Mouse (Mus musculus) Patski (cell line): Measurements from ENCODE around the gene Srgap1. TPM values are rescaled to one million over a fixed set of nuclear protein-coding genes. Genes with fewer than 3 reads are reported as not detected.

ENCODE experiments used
- ATAC-seq: fragments of 100-300 bp; one replicate; pipeline ENCODE4 v1.8.0; 2021
- CTCF ChIA-PET: fragments of 350-600 bp; sonication (Branson Sonifier 250); formaldehyde crosslinking; loops from one replicate; lab custom pipeline; 2022; ENCODE audit warnings: inconsistent platforms; lab: Charles Lee
- POLR2A ChIA-PET: fragments of 350-600 bp; sonication (Branson Sonifier 250); formaldehyde crosslinking; loops from one replicate; lab custom pipeline; 2022; ENCODE audit warnings: antibody characterized with exemption, inconsistent platforms; lab: Charles Lee
- DNase-seq: peaks from one replicate; pipeline ENCODE4 v3.0.0-alpha.2; 2011; ENCODE audit warnings: low read depth, low spot score
- H3K27me3 ChIP-seq: fragments of 371-371 bp; one replicate; pipeline ENCODE4 v1.5.1; 2021
- CTCF ChIP-seq: fragments of 100-300 bp; IDR thresholded peaks from one replicate; pipeline ENCODE4 v1.5.1; 2021
- in situ Hi-C: fragments of 300-500 bp; cut with MboI; formaldehyde crosslinking; loops from 3 replicates; pipeline ENCODE4 v1.11.1; 2018; ENCODE audit warnings: low pct_unique_long_range_greater_than_20kb, mixed read lengths
- polyA plus RNA-seq: library from polyadenylated mRNA; unstranded; gene quantifications from one replicate; pipeline ENCODE4 v1.2.3, GENCODE M21; 2021

Gene Srgap1
- polyA plus RNA-seq, 1 experiment from 2014 or later: 17.4 TPM

GRCm38 (mm10) chr10:121972249-121972892 lies 74.7 kb downstream of the Srgap1 start:
- no peak for TF ChIP-seq CTCF
- in situ Hi-C loops: no loop called here
- DNase-seq (no peak), ATAC-seq (no peak)
- CTCF ChIA-PET: interaction anchor here (1.5 kb wide), 1 partner anchor 9 kb away, joined by 4 read pairs; no protein-coding TSS in a partner anchor
- no peaks in the 10 kb centered on the region for H3K27me3 ChIP-seq
- POLR2A ChIA-PET: no interaction called here

GRCm38 (mm10) chr10:121971658-121972057 lies 75.5 kb downstream of the Srgap1 start:
- ATAC-seq: no peak

GRCm38 (mm10) chr10:121970912-121971311 lies 76.2 kb downstream of the Srgap1 start:
- no peak for TF ChIP-seq CTCF
- ChIA-PET CTCF (interaction anchor here (1.4 to 1.6 kb wide), 5 partner anchors 13 to 72 kb away, joined by 3 to 4 read pairs (median 3); no protein-coding TSS in a partner anchor), POLR2A (no interaction called here)
- ATAC-seq (no peak), DNase-seq (no peak)
- in situ Hi-C loops: no loop called here
- no peaks in the 10 kb centered on the region for H3K27me3 ChIP-seq

More at GRCm38 (mm10) chr10:121971658-121972057, 75.5 kb downstream of the Srgap1 start:
- no peaks in the 10 kb centered on the region for H3K27me3 ChIP-seq
- POLR2A ChIA-PET: no interaction called here
- in situ Hi-C loops: no loop called here
- TF ChIP-seq CTCF: no peak
- CTCF ChIA-PET: interaction anchor here (1.4 to 1.6 kb wide), 5 partner anchors 10 to 72 kb away, joined by 3 to 4 read pairs (median 3); no protein-coding TSS in a partner anchor
- no peak for DNase-seq

GRCm38 (mm10) chr10:121964114-121964513 lies 83.0 kb downstream of the Srgap1 start:
- CTCF ChIA-PET: no interaction called here
- POLR2A ChIA-PET: no interaction called here
- TF ChIP-seq CTCF: no peak
- no peaks in the 10 kb centered on the region for H3K27me3 ChIP-seq
- ATAC-seq: no peak
- in situ Hi-C loops: no loop called here
- DNase-seq: no peak

GRCm38 (mm10) chr10:121962053-121962452 lies 85.1 kb downstream of the Srgap1 start:
- no peak for TF ChIP-seq CTCF
- ATAC-seq: no peak
- no peak for DNase-seq
- POLR2A ChIA-PET: no interaction called here
- in situ Hi-C loops: no loop called here
- CTCF ChIA-PET: no interaction called here
- H3K27me3 ChIP-seq: no peaks in the 10 kb centered on the region

- no peaks in the 10 kb centered on the region for H3K27me3 ChIP-seq
- POLR2A ChIA-PET: no interaction called here
- in situ Hi-C loops: no loop called here
- ATAC-seq (peak; percentile 80), DNase-seq (no peak)
- no peak for TF ChIP-seq CTCF
- CTCF ChIA-PET: no interaction called here
Observed at GRCm38 (mm10) chr10:121961121-121961893, 85.8 kb downstream of the Srgap1 start.

GRCm38 (mm10) chr10:121958741-121959140 lies 88.4 kb downstream of the Srgap1 start:
- in situ Hi-C loops: no loop called here
- no peak for ATAC-seq
- DNase-seq: no peak
- ChIA-PET POLR2A (interaction anchor here (0.7 kb wide), 1 partner anchor 1619 kb away, joined by 4 read pairs; no protein-coding TSS in a partner anchor), CTCF (no interaction called here)
- TF ChIP-seq CTCF: no peak
- no peaks in the 10 kb centered on the region for H3K27me3 ChIP-seq

GRCm38 (mm10) chr10:121956505-121956904 lies 90.6 kb downstream of the Srgap1 start:
- no peak for TF ChIP-seq CTCF
- DNase-seq (no peak), ATAC-seq (no peak)
- in situ Hi-C loops: no loop called here
- POLR2A ChIA-PET: no interaction called here
- CTCF ChIA-PET: interaction anchor here (1.4 to 1.6 kb wide), 2 partner anchors 9 to 11 kb away, joined by 4 read pairs; no protein-coding TSS in a partner anchor
- H3K27me3 ChIP-seq: no peaks in the 10 kb centered on the region

GRCm38 (mm10) chr10:121955730-121956129 lies 91.4 kb downstream of the Srgap1 start:
- CTCF ChIA-PET: interaction anchor here (1.4 to 1.6 kb wide), 2 partner anchors 8 to 10 kb away, joined by 4 read pairs; no protein-coding TSS in a partner anchor

GRCm38 (mm10) chr10:121954877-121955276 lies 92.2 kb downstream of the Srgap1 start:
- no peak for TF ChIP-seq CTCF
- ATAC-seq: no peak

More at GRCm38 (mm10) chr10:121955730-121956129, 91.4 kb downstream of the Srgap1 start:
- POLR2A ChIA-PET: no interaction called here
- H3K27me3 ChIP-seq: no peaks in the 10 kb centered on the region
- in situ Hi-C loops: no loop called here
- ATAC-seq: no peak
- TF ChIP-seq CTCF: no peak
- DNase-seq: no peak

GRCm38 (mm10) chr10:121953041-121953440 lies 94.1 kb downstream of the Srgap1 start:
- no peak for TF ChIP-seq CTCF
- no peak for ATAC-seq
- ChIA-PET POLR2A (no interaction called here), CTCF (no interaction called here)
- in situ Hi-C loops: no loop called here
- no peaks in the 10 kb centered on the region for H3K27me3 ChIP-seq
- DNase-seq: no peak

More at GRCm38 (mm10) chr10:121954877-121955276, 92.2 kb downstream of the Srgap1 start:
- in situ Hi-C loops: no loop called here
- no peak for DNase-seq
- POLR2A ChIA-PET: no interaction called here
- CTCF ChIA-PET: no interaction called here
- no peaks in the 10 kb centered on the region for H3K27me3 ChIP-seq
